Mouse (Mus musculus) testis, adult 2 months (tissue): ENCODE data around the gene Apoa5. TPM values are rescaled to one million over a fixed set of nuclear protein-coding genes. Genes with fewer than 3 reads are reported as not detected.

ENCODE experiments used
- H3K27ac ChIP-seq: fragments of 200-500 bp; 2 replicates; pipeline ENCODE4 v1.5.1; 2012; ENCODE audit warnings: low read depth, low read length; ENCODE audit not compliant: control insufficient read depth, insufficient read depth
- H3K27me3 ChIP-seq: fragments of 200-500 bp; 2 replicates; pipeline ENCODE4 v1.6.1; 2012; ENCODE audit warnings: mild to moderate bottlenecking, low read length, moderate library complexity; ENCODE audit not compliant: control insufficient read depth, insufficient read depth
- H3K36me3 ChIP-seq: fragments of 200-500 bp; 2 replicates; pipeline ENCODE4 v1.6.1; 2012; ENCODE audit warnings: mild to moderate bottlenecking, low read length; ENCODE audit not compliant: control insufficient read depth, insufficient read depth
- H3K4me1 ChIP-seq: fragments of 200-500 bp; 2 replicates; pipeline ENCODE4 v1.6.1; 2012; ENCODE audit warnings: low read length; ENCODE audit not compliant: control insufficient read depth, insufficient read depth
- H3K4me3 ChIP-seq: fragments of 200-500 bp; 2 replicates; pipeline ENCODE4 v1.5.1; 2012; ENCODE audit warnings: low read depth, mild to moderate bottlenecking, low read length, moderate library complexity, mixed read lengths; ENCODE audit not compliant: control insufficient read depth
- CTCF ChIP-seq: fragments of 200-500 bp; IDR thresholded peaks from 2 replicates; pipeline ENCODE4 v1.5.1; 2012; ENCODE audit warnings: low read depth, mild to moderate bottlenecking, inconsistent platforms, low read length, moderate library complexity; ENCODE audit not compliant: control insufficient read depth, insufficient read depth, insufficient replicate concordance
- POLR2A ChIP-seq: fragments of 200-500 bp; IDR thresholded peaks from 2 replicates; pipeline ENCODE4 v1.6.1; 2012; ENCODE audit warnings: low read depth, mild to moderate bottlenecking, inconsistent platforms, low read length, moderate library complexity; ENCODE audit not compliant: control insufficient read depth
- polyA plus RNA-seq: library from polyadenylated mRNA; depleted of rRNA; stranded (reverse); fragments of >200 nt; gene quantifications from 2 replicates; pipeline ENCODE4 v1.2.3, GENCODE M21; 2012

The Apoa5 gene
- polyA plus RNA-seq, 1 experiment = not detected

DNA sequence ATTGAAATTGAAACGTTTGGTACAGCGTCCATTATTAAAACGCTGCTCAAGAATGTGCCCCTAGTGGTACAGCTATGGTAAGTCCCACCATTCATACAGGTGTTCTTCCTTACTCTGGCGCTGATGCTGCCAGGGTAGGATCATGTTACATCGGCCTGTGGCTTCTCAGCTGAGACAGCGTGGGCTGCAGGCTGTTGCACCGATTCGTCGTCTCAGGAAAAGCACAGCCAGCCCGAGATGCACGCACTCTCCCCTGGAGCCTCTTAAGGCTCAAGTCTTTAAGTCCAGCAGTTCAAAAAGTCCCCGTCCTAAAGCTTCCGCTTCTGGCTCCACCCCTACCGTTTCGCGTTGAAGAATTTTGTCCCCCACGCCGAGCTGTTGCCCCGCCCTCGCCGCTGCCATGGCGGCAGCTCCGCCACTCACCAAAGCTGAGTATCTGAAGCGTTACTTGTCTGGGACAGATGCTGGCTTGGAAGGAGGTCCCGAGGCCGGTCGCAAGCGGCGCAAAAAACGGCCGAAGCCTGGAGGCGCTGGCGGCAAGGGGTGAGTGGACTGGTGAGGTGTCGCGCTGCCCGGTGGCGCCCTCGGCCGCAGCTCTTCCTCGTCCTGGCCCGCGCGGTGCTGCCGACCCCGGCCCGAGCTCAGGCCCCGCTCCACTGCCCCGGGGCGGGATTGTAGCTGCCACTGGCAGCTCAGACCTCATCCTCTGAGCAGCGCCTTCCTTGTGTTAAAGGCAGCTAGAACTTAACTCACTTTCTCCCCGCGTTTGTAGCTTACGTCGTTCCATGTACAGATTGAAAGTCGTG lies 14.4 kb downstream of the Apoa5 start, which contains the start of gene Bud13:
Gene Bud13 (plus strand): TSS at position 378 of the 806 bp plus-strand sequence.
- no peaks in the 10 kb centered on the region; the same call in none of the 2 replicates for H3K36me3 ChIP-seq
- peak; percentile 25; the same call in 1 of the 2 replicates for TF ChIP-seq CTCF
- peak; percentile 88 for TF ChIP-seq POLR2A
- no peaks in the 10 kb centered on the region; the same call in 1 of the 2 replicates for H3K4me1 ChIP-seq
- peak within 1 kb of the TSS; percentile 81 for H3K27ac ChIP-seq
- peak within 1 kb of the TSS; percentile 96 for H3K4me3 ChIP-seq
- H3K27me3 ChIP-seq = no peaks in the 10 kb centered on the region

DNA sequence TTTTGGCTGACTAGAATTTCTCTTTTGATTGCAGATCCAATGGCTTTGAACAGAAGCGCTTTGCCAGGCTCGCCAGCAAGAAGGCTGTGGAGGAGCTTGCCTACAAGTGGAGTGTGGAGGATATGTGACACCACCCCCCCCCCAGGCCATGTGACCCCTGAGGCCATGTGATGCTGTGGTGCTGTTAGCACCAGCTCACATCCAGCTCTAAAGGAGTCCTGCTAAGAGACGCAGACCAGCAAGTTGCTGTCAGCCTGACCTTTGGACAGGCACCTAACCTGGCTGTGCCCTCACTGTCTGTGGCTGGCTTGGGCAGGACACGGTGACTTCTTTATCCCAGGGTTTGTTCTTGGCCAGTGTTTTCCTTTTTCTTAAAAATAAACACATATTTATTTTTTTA lies 29.9 kb downstream of the Apoa5 start:
- no peaks in the 10 kb centered on the region for H3K27me3 ChIP-seq
- H3K4me3 ChIP-seq = no peak overlapping the region
- no peak overlapping the region for H3K27ac ChIP-seq
- no peaks in the 10 kb centered on the region for H3K4me1 ChIP-seq
- no peak for TF ChIP-seq POLR2A
- no peak for TF ChIP-seq CTCF
- no peaks in the 10 kb centered on the region for H3K36me3 ChIP-seq

DNA sequence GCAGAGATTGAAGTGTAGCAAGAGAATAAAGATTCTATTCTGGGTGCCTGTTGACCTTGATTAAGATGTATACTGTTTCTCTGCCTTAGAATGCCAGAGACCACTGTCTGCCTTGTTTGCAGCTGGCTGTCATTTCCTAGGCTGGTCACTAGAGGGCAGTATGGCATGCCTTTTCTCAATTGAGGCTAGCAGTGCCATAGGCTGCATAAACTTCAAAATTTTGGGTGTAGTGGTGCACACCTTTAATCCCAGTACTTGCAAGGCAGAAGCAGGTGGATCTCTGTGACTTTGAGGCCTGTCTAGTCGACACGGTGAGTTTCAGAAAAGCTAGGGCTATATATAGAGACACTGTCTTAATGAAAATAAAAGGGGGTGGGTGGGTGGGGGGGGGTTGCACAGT lies 33.7 kb downstream of the Apoa5 start:
- TF ChIP-seq CTCF = peak; percentile 78; the same call in 1 of the 2 replicates
- TF ChIP-seq POLR2A = no peak
- Histone ChIP-seq H3K27me3 (no peaks in the 10 kb centered on the region), H3K27ac (no peak overlapping the region), H3K4me1 (no peaks in the 10 kb centered on the region), H3K4me3 (no peak overlapping the region), H3K36me3 (no peaks in the 10 kb centered on the region)

DNA sequence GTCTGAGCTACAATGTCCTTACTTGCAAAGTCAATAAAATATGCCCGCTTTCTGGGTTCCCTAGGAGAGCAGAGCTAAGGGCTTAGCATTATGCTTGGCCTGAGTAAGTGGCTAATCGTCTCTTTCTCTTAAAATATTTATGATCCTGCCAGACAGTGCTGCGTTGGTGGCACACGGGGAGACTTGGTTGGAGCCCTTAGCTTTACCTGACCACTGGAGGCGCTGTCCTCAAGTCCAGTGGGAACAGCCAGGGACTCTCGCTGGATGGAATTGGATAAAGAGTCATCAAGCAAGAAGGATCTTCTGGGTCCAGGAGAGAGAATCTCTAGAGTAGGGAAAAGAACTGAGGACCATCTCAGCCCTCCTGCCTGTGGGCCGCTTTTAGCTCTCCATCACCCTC lies 40.7 kb downstream of the Apoa5 start:
- H3K27ac ChIP-seq = no peak overlapping the region
- TF ChIP-seq POLR2A (no peak), CTCF (peak; percentile 13; the same call in 1 of the 2 replicates)
- H3K36me3 ChIP-seq = no peaks in the 10 kb centered on the region
- no peaks in the 10 kb centered on the region for H3K27me3 ChIP-seq
- no peak overlapping the region for H3K4me3 ChIP-seq
- H3K4me1 ChIP-seq = no peaks in the 10 kb centered on the region

DNA sequence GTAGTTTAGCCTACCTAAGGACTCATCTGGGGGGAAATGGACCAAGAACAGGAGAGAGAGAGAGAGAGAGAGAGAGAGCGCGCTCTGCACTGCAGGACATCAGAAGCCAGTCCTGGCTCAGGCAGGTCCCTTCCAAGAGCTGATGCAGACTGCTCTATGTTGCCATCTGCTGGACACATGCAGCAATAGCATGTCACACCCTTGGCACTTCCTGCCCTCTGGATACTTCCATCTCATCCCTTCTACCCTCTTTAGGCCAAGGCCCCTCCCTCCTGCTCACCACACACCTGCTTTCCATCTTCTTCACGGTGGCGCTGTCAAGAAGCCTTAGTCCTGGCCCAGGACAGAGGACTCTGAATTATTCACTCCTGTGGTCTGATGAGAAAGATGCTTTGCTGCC lies 46.1 kb downstream of the Apoa5 start:
- no peaks in the 10 kb centered on the region for H3K27me3 ChIP-seq
- H3K36me3 ChIP-seq = no peaks in the 10 kb centered on the region
- no peak overlapping the region for H3K27ac ChIP-seq
- no peak for TF ChIP-seq POLR2A
- peak; percentile 95; the same call in 1 of the 2 replicates for TF ChIP-seq CTCF
- H3K4me1 ChIP-seq = peaks cover 4% of the 10 kb centered on the region; the same call in 1 of the 2 replicates
- peak overlapping the region; percentile 72 for H3K4me3 ChIP-seq

DNA sequence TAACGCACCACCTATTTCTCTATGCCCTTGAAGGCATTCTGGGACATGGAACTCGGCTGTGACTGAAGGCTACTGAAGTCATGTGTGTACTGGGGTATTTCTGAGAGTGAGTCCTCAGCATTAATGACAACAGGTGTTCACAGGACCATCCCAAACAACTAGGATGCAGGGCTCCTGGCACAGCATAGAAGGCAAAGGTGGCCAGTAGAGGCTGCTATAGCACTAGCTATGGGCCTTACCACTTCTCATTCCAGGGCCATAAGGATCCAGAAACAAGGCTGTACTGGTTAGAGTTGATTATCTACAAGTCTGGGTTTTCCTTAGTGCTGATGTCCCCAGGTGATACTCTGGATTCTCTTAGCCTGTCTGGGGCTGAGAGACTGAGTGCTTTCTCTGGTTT lies 46.5 kb downstream of the Apoa5 start:
- Histone ChIP-seq H3K4me1 (peaks cover 4% of the 10 kb centered on the region; the same call in 1 of the 2 replicates), H3K4me3 (peak overlapping the region; percentile 72), H3K27ac (no peak overlapping the region), H3K36me3 (no peaks in the 10 kb centered on the region), H3K27me3 (no peaks in the 10 kb centered on the region)
- TF ChIP-seq POLR2A (no peak), CTCF (no peak)

DNA sequence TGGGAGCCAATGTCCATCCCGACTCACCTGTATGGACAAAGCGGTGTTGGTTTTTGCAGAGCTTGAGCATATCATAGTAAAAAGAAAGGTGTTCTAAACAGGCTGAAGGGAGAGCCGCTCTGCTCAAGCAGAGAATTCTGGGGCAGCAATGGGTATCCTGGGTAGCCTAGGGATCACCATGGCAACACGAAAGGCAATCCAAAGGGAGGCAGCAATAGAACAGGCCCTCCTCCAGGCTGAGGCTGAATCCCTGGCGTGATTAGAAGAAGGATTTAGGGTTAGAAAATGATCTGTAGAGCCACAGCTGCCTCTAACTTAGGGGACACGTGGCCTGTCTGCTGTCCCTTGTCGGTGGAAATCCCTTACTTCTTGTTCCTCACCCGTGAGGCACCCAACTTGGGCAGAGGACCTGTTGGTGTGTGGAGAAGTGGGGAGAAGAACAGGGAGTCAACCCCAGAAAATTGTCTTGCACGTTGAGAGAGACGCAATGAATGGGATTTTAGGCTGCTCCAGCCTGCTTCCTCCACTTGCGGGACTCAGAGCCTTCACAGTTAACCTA lies 47.5 kb downstream of the Apoa5 start:
- H3K27ac ChIP-seq = peak overlapping the region; percentile 3; the same call in 1 of the 2 replicates
- TF ChIP-seq CTCF (no peak), POLR2A (peak; percentile 29; the same call in 1 of the 2 replicates)
- no peaks in the 10 kb centered on the region for H3K36me3 ChIP-seq
- H3K4me1 ChIP-seq = peaks cover 4% of the 10 kb centered on the region; the same call in 1 of the 2 replicates
- peak overlapping the region; percentile 72 for H3K4me3 ChIP-seq
- H3K27me3 ChIP-seq = no peaks in the 10 kb centered on the region
